Mouse (Mus musculus): ENCODE measurements around the gene Mok. TPM values are rescaled to one million over a fixed set of nuclear protein-coding genes. Genes with fewer than 3 reads are reported as not detected.

Mok gene
- polyA plus RNA-seq, 1 experiment from 2014 or later = 7.1 TPM

GRCm38 (mm10) chr12:110769660-110770297, 71.0 kb downstream of the Mok start:
- 75% methylated on average over 6 of the region's 6 CpGs for WGBS
- no peak overlapping the region for H3K9ac ChIP-seq (replicated peaks; ENCODE audit: low read length)
- no peaks in the 10 kb centered on the region for H3K27me3 ChIP-seq (ENCODE audit: control insufficient read depth, insufficient read depth, low read length)
- DNase-seq (ENCODE audit: low spot score) = no peak
- no peaks in the 10 kb centered on the region for H3K9me3 ChIP-seq (replicated peaks; ENCODE audit: control insufficient read depth, low read length)
- H3K4me2 ChIP-seq (ENCODE audit: low read depth, low read length) = no peak overlapping the region
- no peaks in the 10 kb centered on the region for H3K36me3 ChIP-seq (replicated peaks; ENCODE audit: control insufficient read depth, insufficient read depth, low read depth, low read length)
- ATAC-seq (replicated peaks; ENCODE audit: insufficient number of reproducible peaks, low FRiP score, low TSS enrichment, low read depth) = no peak
- H3K4me3 ChIP-seq (ENCODE audit: low read depth, low read length) = no peak overlapping the region
- H3K4me1 ChIP-seq (ENCODE audit: control insufficient read depth, insufficient read depth, low read length) = no peaks in the 10 kb centered on the region
- no peak overlapping the region for H3K27ac ChIP-seq (replicated peaks; ENCODE audit: low read depth, low read length)

GRCm38 (mm10) chr12:110768562-110768961, 72.2 kb downstream of the Mok start:
- no peaks in the 10 kb centered on the region for H3K9me3 ChIP-seq (replicated peaks; ENCODE audit: control insufficient read depth, low read length)
- no peak overlapping the region for H3K9ac ChIP-seq (replicated peaks; ENCODE audit: low read length)
- H3K4me2 ChIP-seq (ENCODE audit: low read depth, low read length) = no peak overlapping the region

GRCm38 (mm10) chr12:110764531-110764930, 76.2 kb downstream of the Mok start:
- H3K4me3 ChIP-seq (ENCODE audit: low read depth, low read length) = no peak overlapping the region
- 93% methylated on average over 5 of the region's 5 CpGs for WGBS

More at GRCm38 (mm10) chr12:110768562-110768961, 72.2 kb downstream of the Mok start:
- Histone ChIP-seq H3K27ac (replicated peaks; ENCODE audit: low read depth, low read length) (no peak overlapping the region), H3K27me3 (ENCODE audit: control insufficient read depth, insufficient read depth, low read length) (no peaks in the 10 kb centered on the region), H3K4me1 (ENCODE audit: control insufficient read depth, insufficient read depth, low read length) (no peaks in the 10 kb centered on the region), H3K4me3 (ENCODE audit: low read depth, low read length) (no peak overlapping the region), H3K36me3 (replicated peaks; ENCODE audit: control insufficient read depth, insufficient read depth, low read depth, low read length) (no peaks in the 10 kb centered on the region)
- DNase-seq (ENCODE audit: low spot score) (no peak), ATAC-seq (replicated peaks; ENCODE audit: insufficient number of reproducible peaks, low FRiP score, low TSS enrichment, low read depth) (no peak)

GRCm38 (mm10) chr12:110762321-110762720, 78.4 kb downstream of the Mok start:
- Histone ChIP-seq H3K4me1 (ENCODE audit: control insufficient read depth, insufficient read depth, low read length) (no peaks in the 10 kb centered on the region), H3K27ac (replicated peaks; ENCODE audit: low read depth, low read length) (no peak overlapping the region), H3K4me2 (ENCODE audit: low read depth, low read length) (no peak overlapping the region), H3K9ac (replicated peaks; ENCODE audit: low read length) (no peak overlapping the region), H3K36me3 (replicated peaks; ENCODE audit: control insufficient read depth, insufficient read depth, low read depth, low read length) (no peaks in the 10 kb centered on the region), H3K27me3 (ENCODE audit: control insufficient read depth, insufficient read depth, low read length) (no peaks in the 10 kb centered on the region), H3K9me3 (replicated peaks; ENCODE audit: control insufficient read depth, low read length) (no peaks in the 10 kb centered on the region), H3K4me3 (ENCODE audit: low read depth, low read length) (no peak overlapping the region)
- no peak for ATAC-seq (replicated peaks; ENCODE audit: insufficient number of reproducible peaks, low FRiP score, low TSS enrichment, low read depth)
- WGBS = 89% methylated on average over 2 of the region's 2 CpGs
- no peak for DNase-seq (ENCODE audit: low spot score)

More at GRCm38 (mm10) chr12:110764531-110764930, 76.2 kb downstream of the Mok start:
- H3K4me2 ChIP-seq (ENCODE audit: low read depth, low read length) = no peak overlapping the region
- no peak overlapping the region for H3K27ac ChIP-seq (replicated peaks; ENCODE audit: low read depth, low read length)
- no peaks in the 10 kb centered on the region for H3K4me1 ChIP-seq (ENCODE audit: control insufficient read depth, insufficient read depth, low read length)
- H3K9ac ChIP-seq (replicated peaks; ENCODE audit: low read length) = no peak overlapping the region
- no peaks in the 10 kb centered on the region for H3K27me3 ChIP-seq (ENCODE audit: control insufficient read depth, insufficient read depth, low read length)
- ATAC-seq (replicated peaks; ENCODE audit: insufficient number of reproducible peaks, low FRiP score, low TSS enrichment, low read depth) = no peak
- H3K9me3 ChIP-seq (replicated peaks; ENCODE audit: control insufficient read depth, low read length) = no peaks in the 10 kb centered on the region
- no peak for DNase-seq (ENCODE audit: low spot score)
- no peaks in the 10 kb centered on the region for H3K36me3 ChIP-seq (replicated peaks; ENCODE audit: control insufficient read depth, insufficient read depth, low read depth, low read length)

GRCm38 (mm10) chr12:110758932-110759331, 81.8 kb downstream of the Mok start:
- no peak overlapping the region for H3K4me2 ChIP-seq (ENCODE audit: low read depth, low read length)
- no peaks in the 10 kb centered on the region for H3K9me3 ChIP-seq (replicated peaks; ENCODE audit: control insufficient read depth, low read length)
- H3K4me3 ChIP-seq (ENCODE audit: low read depth, low read length) = no peak overlapping the region
- H3K27ac ChIP-seq (replicated peaks; ENCODE audit: low read depth, low read length) = no peak overlapping the region
- H3K27me3 ChIP-seq (ENCODE audit: control insufficient read depth, insufficient read depth, low read length) = no peaks in the 10 kb centered on the region
- H3K9ac ChIP-seq (replicated peaks; ENCODE audit: low read length) = no peak overlapping the region
- no peak for DNase-seq (ENCODE audit: low spot score)
- 94% methylated on average over 7 of the region's 8 CpGs for WGBS
- H3K36me3 ChIP-seq (replicated peaks; ENCODE audit: control insufficient read depth, insufficient read depth, low read depth, low read length) = no peaks in the 10 kb centered on the region
- no peak for ATAC-seq (replicated peaks; ENCODE audit: insufficient number of reproducible peaks, low FRiP score, low TSS enrichment, low read depth)
- no peaks in the 10 kb centered on the region for H3K4me1 ChIP-seq (ENCODE audit: control insufficient read depth, insufficient read depth, low read length)

Other genes with a start within 250 kb of the Mok start
- 52.8 and 66.7 TPM in 2 replicates for gene Dync1h1, start 239.5 kb downstream of the Mok start, polyA plus RNA-seq (2014; fragmentation: Nextera tagmentation; extraction: Ambion mirVana)
- 0.22 TPM in 1 of 2 replicates, not detected in the other for gene 1700001K19Rik, start 158.3 kb downstream of the Mok start, polyA plus RNA-seq (2014; fragmentation: Nextera tagmentation; extraction: Ambion mirVana)
- gene Hsp90aa1, start 138.2 kb downstream of the Mok start, polyA plus RNA-seq (2014; fragmentation: Nextera tagmentation; extraction: Ambion mirVana) = 1,194 and 1,245 TPM in 2 replicates
- 22.2 and 23.6 TPM in 2 replicates for gene Wdr20, start 103.0 kb downstream of the Mok start, polyA plus RNA-seq (2014; fragmentation: Nextera tagmentation; extraction: Ambion mirVana)
- gene Zfp839, start 9.3 kb upstream of the Mok start, polyA plus RNA-seq (2014; fragmentation: Nextera tagmentation; extraction: Ambion mirVana) = 2.2 and 3.3 TPM in 2 replicates
- 82.3 and 92.2 TPM in 2 replicates for gene Cinp, start 48.2 kb upstream of the Mok start, polyA plus RNA-seq (2014; fragmentation: Nextera tagmentation; extraction: Ambion mirVana)
- 2.5 and 3.9 TPM in 2 replicates for gene Tecpr2, start 48.3 kb upstream of the Mok start, polyA plus RNA-seq (2014; fragmentation: Nextera tagmentation; extraction: Ambion mirVana)
- 9.5 and 11.5 TPM in 2 replicates for gene Ankrd9, start 138.1 kb upstream of the Mok start, polyA plus RNA-seq (2014; fragmentation: Nextera tagmentation; extraction: Ambion mirVana)
- gene Rcor1, start 198.4 kb upstream of the Mok start, polyA plus RNA-seq (2014; fragmentation: Nextera tagmentation; extraction: Ambion mirVana) = 13.6 and 16.9 TPM in 2 replicates

All from embryonic facial prominence, embryonic 11.5 days (tissue).